Mouse (Mus musculus) hindbrain, embryonic 16.5 days (tissue): Measurements from ENCODE around the gene Elovl3. TPM values are rescaled to one million over a fixed set of nuclear protein-coding genes. Genes with fewer than 3 reads are reported as not detected.
A peak's percentile ranks its signal among the peaks of the same experiment; 100 is the strongest.

Experiments used
- ATAC-seq: fragments of 200-750 bp; cut with Nextera tagmentation; 2 replicates; pipeline ENCODE4 v1.8.0; 2017; ENCODE audit warnings: moderate TSS enrichment, moderate library complexity
- H3K27ac ChIP-seq: fragments of 300-500 bp; sonication (generic); 2 replicates; pipeline ENCODE4 v1.5.1; 2014; ENCODE audit warnings: low read depth, mild to moderate bottlenecking, control low read depth, low read length, moderate library complexity
- H3K27me3 ChIP-seq: fragments of 300-500 bp; sonication (generic); replicated peaks from 2 replicates; pipeline ENCODE4 v1.6.1; 2014; ENCODE audit warnings: low read length; ENCODE audit not compliant: control insufficient read depth, insufficient read depth
- H3K36me3 ChIP-seq: fragments of 300-500 bp; sonication (generic); 2 replicates; pipeline ENCODE4 v1.6.1; 2014; ENCODE audit warnings: mild to moderate bottlenecking, low read length, moderate library complexity, mixed read lengths; ENCODE audit not compliant: control insufficient read depth, insufficient read depth
- H3K4me1 ChIP-seq: fragments of 300-500 bp; sonication (generic); 2 replicates; pipeline ENCODE4 v1.6.1; 2014; ENCODE audit warnings: low read depth, low read length; ENCODE audit not compliant: control insufficient read depth, insufficient read depth
- H3K4me2 ChIP-seq: fragments of 300-500 bp; sonication (generic); 2 replicates; pipeline ENCODE4 v1.6.1; 2014; ENCODE audit warnings: mild to moderate bottlenecking, low read length, control low read depth, moderate library complexity
- H3K4me3 ChIP-seq: fragments of 300-500 bp; sonication (generic); 2 replicates; pipeline ENCODE4 v1.5.1; 2014; ENCODE audit warnings: mild to moderate bottlenecking, low read length, control low read depth, moderate library complexity
- H3K9ac ChIP-seq: fragments of 300-500 bp; sonication (generic); 2 replicates; pipeline ENCODE4 v1.6.1; 2014; ENCODE audit warnings: low read depth, mild to moderate bottlenecking, control low read depth, low read length, moderate library complexity
- H3K9me3 ChIP-seq: fragments of 300-500 bp; sonication (generic); 2 replicates; pipeline ENCODE4 v1.6.1; 2014; ENCODE audit warnings: mild to moderate bottlenecking, low read length, moderate library complexity; ENCODE audit not compliant: control insufficient read depth
- WGBS: fragments of 180-500 bp; shearing (Covaris S2); extraction: QIAGEN DNeasy Blood & Tissue Kit; methylation state at CpG from one replicate; pipeline ENCODE4 v1.1.7; 2014; 5-methylcytosine and 5-hydroxymethylcytosine counted together
- polyA plus RNA-seq: library from polyadenylated mRNA; unstranded; fragments of >200 nt; fragmentation: Nextera tagmentation; extraction: Ambion mirVana; gene quantifications from 2 replicates; pipeline ENCODE4 v1.2.1, GENCODE M21; 2015

The Elovl3 gene
- not detected in 2 replicates for polyA plus RNA-seq

- Histone ChIP-seq H3K4me1 (peaks cover 21% of the 10 kb centered on the region), H3K4me3 (peak within 1 kb of the TSS; percentile 23), H3K4me2 (peak within 1 kb of the TSS; percentile 50), H3K9me3 (no peaks in the 10 kb centered on the region), H3K9ac (0 out of 2 replicates have a peak within 1 kb of the TSS, but pooled peaks have one; percentile 13), H3K27ac (no peak within 1 kb of the TSS), H3K27me3 (peaks cover 41% of the 10 kb centered on the region), H3K36me3 (no peaks in the 10 kb centered on the region)
- ATAC-seq, result no peak
- WGBS, result 2% methylated on average over 31 of the region's 31 CpGs
Measured at GRCm38 (mm10) chr19:46131694-46132525, at the start of gene Elovl3. Gene Elovl3 (plus strand): TSS chr19:46131897.

GRCm38 (mm10) chr19:46085185-46085584 is 46.5 kb upstream of the Elovl3 start:
- H3K27me3 ChIP-seq, result no peaks in the 10 kb centered on the region
- ATAC-seq, result no peak
- H3K27ac ChIP-seq, result no peak overlapping the region
- no peaks in the 10 kb centered on the region for H3K9me3 ChIP-seq
- 97% methylated on average over 8 of the region's 8 CpGs for WGBS
- H3K4me3 ChIP-seq, result no peak overlapping the region
- H3K9ac ChIP-seq, result no peak overlapping the region
- no peak overlapping the region for H3K4me2 ChIP-seq
- no peaks in the 10 kb centered on the region for H3K4me1 ChIP-seq
- peaks cover 43% of the 10 kb centered on the region for H3K36me3 ChIP-seq

GRCm38 (mm10) chr19:46086337-46086736 is 45.4 kb upstream of the Elovl3 start:
- H3K9me3 ChIP-seq, result no peaks in the 10 kb centered on the region
- 50% methylated on average over 3 of the region's 3 CpGs for WGBS
- H3K27ac ChIP-seq, result no peak overlapping the region
- H3K4me1 ChIP-seq, result no peaks in the 10 kb centered on the region
- peaks cover 36% of the 10 kb centered on the region for H3K36me3 ChIP-seq
- ATAC-seq, result no peak
- H3K4me2 ChIP-seq, result no peak overlapping the region
- H3K4me3 ChIP-seq, result no peak overlapping the region
- no peaks in the 10 kb centered on the region for H3K27me3 ChIP-seq
- H3K9ac ChIP-seq, result no peak overlapping the region

- H3K36me3 ChIP-seq, result peaks cover 23% of the 10 kb centered on the region
- no peaks in the 10 kb centered on the region for H3K27me3 ChIP-seq
- 73% methylated on average over 7 of the region's 7 CpGs for WGBS
- no peak overlapping the region for H3K27ac ChIP-seq
- H3K4me2 ChIP-seq, result no peak overlapping the region
- H3K9ac ChIP-seq, result no peak overlapping the region
- H3K4me3 ChIP-seq, result no peak overlapping the region
- no peak for ATAC-seq
- H3K9me3 ChIP-seq, result no peaks in the 10 kb centered on the region
- H3K4me1 ChIP-seq, result no peaks in the 10 kb centered on the region
Measured at GRCm38 (mm10) chr19:46087871-46088270, 43.8 kb upstream of the Elovl3 start.

GRCm38 (mm10) chr19:46091641-46092040 is 40.1 kb upstream of the Elovl3 start:
- Histone ChIP-seq H3K4me3 (no peak overlapping the region), H3K4me1 (no peaks in the 10 kb centered on the region), H3K27me3 (no peaks in the 10 kb centered on the region), H3K4me2 (no peak overlapping the region), H3K36me3 (no peaks in the 10 kb centered on the region), H3K27ac (no peak overlapping the region), H3K9me3 (no peaks in the 10 kb centered on the region), H3K9ac (no peak overlapping the region)
- 93% methylated on average over 4 of the region's 4 CpGs for WGBS
- no peak for ATAC-seq

DNA sequence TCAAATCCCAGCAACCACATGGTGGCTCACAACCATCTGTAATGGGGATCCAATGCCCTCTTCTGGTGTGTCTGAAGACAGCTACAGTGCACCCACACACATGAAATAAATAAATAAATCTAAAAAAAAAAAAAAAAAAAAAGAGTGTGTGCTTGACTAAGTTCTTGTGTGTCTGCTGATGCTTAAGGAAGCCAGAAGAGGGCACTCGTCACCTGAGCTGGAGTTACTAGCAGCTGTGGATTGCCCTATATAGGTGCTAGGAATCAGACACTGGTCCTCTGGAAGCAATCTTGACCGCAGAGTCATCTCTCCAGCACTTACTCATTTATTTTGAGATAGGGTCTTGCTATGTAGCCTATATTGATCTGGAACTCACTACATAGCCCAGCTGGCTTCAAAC is 37.6 kb upstream of the Elovl3 start:
- 88% methylated on average over 2 of the region's 2 CpGs for WGBS
- Histone ChIP-seq H3K9me3 (no peaks in the 10 kb centered on the region), H3K4me2 (no peak overlapping the region), H3K4me1 (no peaks in the 10 kb centered on the region), H3K4me3 (no peak overlapping the region), H3K27me3 (no peaks in the 10 kb centered on the region), H3K9ac (no peak overlapping the region), H3K36me3 (no peaks in the 10 kb centered on the region), H3K27ac (no peak overlapping the region)
- no peak for ATAC-seq

GRCm38 (mm10) chr19:46095291-46095690 is 36.4 kb upstream of the Elovl3 start:
- no peaks in the 10 kb centered on the region for H3K36me3 ChIP-seq
- no peaks in the 10 kb centered on the region for H3K9me3 ChIP-seq
- WGBS, result 86% methylated on average over 4 of the region's 4 CpGs
- no peak overlapping the region for H3K27ac ChIP-seq
- H3K4me1 ChIP-seq, result no peaks in the 10 kb centered on the region
- ATAC-seq, result no peak
- H3K9ac ChIP-seq, result no peak overlapping the region
- no peak overlapping the region for H3K4me3 ChIP-seq
- H3K27me3 ChIP-seq, result no peaks in the 10 kb centered on the region
- no peak overlapping the region for H3K4me2 ChIP-seq

GRCm38 (mm10) chr19:46096396-46096795 is 35.3 kb upstream of the Elovl3 start:
- Histone ChIP-seq H3K4me3 (no peak overlapping the region), H3K9me3 (no peaks in the 10 kb centered on the region), H3K27me3 (no peaks in the 10 kb centered on the region), H3K36me3 (no peaks in the 10 kb centered on the region), H3K4me2 (no peak overlapping the region), H3K4me1 (no peaks in the 10 kb centered on the region), H3K9ac (no peak overlapping the region), H3K27ac (no peak overlapping the region)
- WGBS, result 96% methylated on average over 5 of the region's 5 CpGs
- ATAC-seq, result no peak

DNA sequence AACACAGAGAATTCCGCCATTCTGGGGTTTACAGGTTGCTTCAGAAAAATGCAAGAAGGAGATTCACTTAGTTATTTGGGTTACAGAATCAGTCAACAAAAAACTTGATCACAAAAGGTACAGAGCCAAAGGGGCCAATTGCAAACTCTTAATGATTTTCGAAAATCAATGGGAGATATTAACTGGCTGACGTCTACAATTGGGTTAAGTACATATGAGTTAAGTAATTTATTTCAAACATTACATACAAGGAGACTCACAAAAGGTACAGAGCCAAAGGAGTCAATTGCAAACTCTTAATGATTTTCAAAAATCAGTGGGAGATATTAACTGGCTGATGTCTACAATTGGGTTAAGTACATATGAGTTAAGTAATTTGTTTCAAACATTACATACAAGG is 32.1 kb upstream of the Elovl3 start:
- no peak for ATAC-seq
- no peaks in the 10 kb centered on the region for H3K27me3 ChIP-seq
- H3K27ac ChIP-seq, result no peak overlapping the region
- no peaks in the 10 kb centered on the region for H3K4me1 ChIP-seq
- no peak overlapping the region for H3K9ac ChIP-seq
- no peaks in the 10 kb centered on the region for H3K9me3 ChIP-seq
- no peaks in the 10 kb centered on the region for H3K36me3 ChIP-seq
- H3K4me3 ChIP-seq, result no peak overlapping the region
- H3K4me2 ChIP-seq, result no peak overlapping the region
- WGBS, result 91% methylated on average over 3 of the region's 3 CpGs
